In genomic region chr16:11322409-11323323, GRCm38 (mm10) we compare ENCODE assay signal across 7 mouse cellular contexts. TPM values are rescaled to one million over a fixed set of nuclear protein-coding genes. Genes with fewer than 3 reads are reported as not detected.
DNase-seq lines count a peak whose midpoint lies in the region; ATAC-seq lines count a peak whose summit lies in the region.

TSS of gene Snx29 (plus strand) at chr16:11322908.

- 4% methylated on average over 61 of the region's 61 CpGs for WGBS in embryonic facial prominence, embryonic 10.5 days
- 4% methylated on average over 61 of the region's 61 CpGs for WGBS in limb, embryonic 10.5 days
- 5% methylated on average over 56 of the region's 61 CpGs for WGBS in midbrain, embryonic 13.5 days

- H3K4me2 ChIP-seq in midbrain, embryonic 13.5 days (replicated peaks), result peak within 1 kb of the TSS; percentile 95

- peak within 1 kb of the TSS; percentile 91 for H3K9ac ChIP-seq in midbrain, embryonic 13.5 days (replicated peaks)

- DNase-seq in adrenal gland, postnatal 10 days, result peak; percentile 100
- DNase-seq in embryonic facial prominence, embryonic 10.5 days (ENCODE audit: low spot score), result peak; percentile 97
- peak; percentile 94 for DNase-seq in kidney, adult 11 months
- peak; percentile 99 for DNase-seq in limb, embryonic 10.5 days (ENCODE audit: low spot score)
- DNase-seq in spleen, adult 12 weeks (ENCODE audit: low spot score), result peak; percentile 96

- H3K36me3 ChIP-seq in embryonic facial prominence, embryonic 10.5 days (replicated peaks), result no peaks in the 10 kb centered on the region
- H3K36me3 ChIP-seq in limb, embryonic 10.5 days, result no peaks in the 10 kb centered on the region
- no peaks in the 10 kb centered on the region for H3K36me3 ChIP-seq in midbrain, embryonic 13.5 days

- no peaks in the 10 kb centered on the region for H3K27me3 ChIP-seq in embryonic facial prominence, embryonic 10.5 days (replicated peaks; ENCODE audit: low read depth, poor library complexity, severe bottlenecking)
- H3K27me3 ChIP-seq in limb, embryonic 10.5 days (ENCODE audit: low read depth, poor library complexity, severe bottlenecking), result no peaks in the 10 kb centered on the region
- no peaks in the 10 kb centered on the region for H3K27me3 ChIP-seq in midbrain, embryonic 13.5 days

- H3K4me3 ChIP-seq in embryonic facial prominence, embryonic 10.5 days, result peak within 1 kb of the TSS; percentile 87
- peak within 1 kb of the TSS; percentile 79 for H3K4me3 ChIP-seq in limb, embryonic 10.5 days
- H3K4me3 ChIP-seq in midbrain, embryonic 13.5 days (replicated peaks), result peak within 1 kb of the TSS; percentile 82

- no peaks in the 10 kb centered on the region for H3K9me3 ChIP-seq in embryonic facial prominence, embryonic 10.5 days
- H3K9me3 ChIP-seq in limb, embryonic 10.5 days (replicated peaks), result no peaks in the 10 kb centered on the region
- no peaks in the 10 kb centered on the region for H3K9me3 ChIP-seq in midbrain, embryonic 13.5 days

- peak; percentile 85 for ATAC-seq in granulocyte monocyte progenitor cell, adult 5-6 weeks (replicated peaks; ENCODE audit: poor library complexity, severe bottlenecking)
- peak; percentile 98 for ATAC-seq in midbrain, embryonic 13.5 days

- peaks cover 19% of the 10 kb centered on the region for H3K4me1 ChIP-seq in embryonic facial prominence, embryonic 10.5 days
- peaks cover 22% of the 10 kb centered on the region for H3K4me1 ChIP-seq in limb, embryonic 10.5 days
- H3K4me1 ChIP-seq in midbrain, embryonic 13.5 days (replicated peaks), result peaks cover 16% of the 10 kb centered on the region

- peak within 1 kb of the TSS; percentile 86 for H3K27ac ChIP-seq in embryonic facial prominence, embryonic 10.5 days (replicated peaks)
- H3K27ac ChIP-seq in limb, embryonic 10.5 days, result peak within 1 kb of the TSS; percentile 85
- peak within 1 kb of the TSS; percentile 90 for H3K27ac ChIP-seq in midbrain, embryonic 13.5 days

RNA-seq across cellular contexts. Expression of gene Snx29, which starts in this region (rescaled TPM):
- 10 to 100 TPM; 14.7 to 19.7 TPM for total RNA-seq in adrenal gland, postnatal 10 days (2021)
- 10.7 and 12.1 TPM in 2 replicates for polyA plus RNA-seq in embryonic facial prominence, embryonic 10.5 days (2016; fragmentation: Nextera tagmentation; extraction: Ambion mirVana)
- total RNA-seq in granulocyte monocyte progenitor cell, adult 5-6 weeks (2014; fragmentation: Nextera tagmentation), result 14.1 and 21.2 TPM in 2 replicates
- total RNA-seq in granulocyte monocyte progenitor cell, adult 5-6 weeks (2017), result 7.8 and 10.8 TPM in 2 replicates
- 9.9 and 12.5 TPM in 2 replicates for polyA plus RNA-seq in limb, embryonic 10.5 days (2016; fragmentation: Nextera tagmentation; extraction: Ambion mirVana)
- polyA plus RNA-seq in midbrain, embryonic 13.5 days (2015; fragmentation: Nextera tagmentation; extraction: Ambion mirVana), result 19.6 and 21.7 TPM in 2 replicates

Comparison
In these comparisons a context has a peak if more than half of its experiments do, and no peak if none do; other contexts are left out.
1. Peak in every context shown above with its lines: DNase-seq, ATAC-seq, H3K4me3 ChIP-seq and H3K27ac ChIP-seq.